Mouse (Mus musculus): Measurements from ENCODE around the gene Tspan5. TPM values are rescaled to one million over a fixed set of nuclear protein-coding genes. Genes with fewer than 3 reads are reported as not detected.

Gene Tspan5
- polyA plus RNA-seq, 1 experiment from 2014 or later, result 1.7 TPM

DNA sequence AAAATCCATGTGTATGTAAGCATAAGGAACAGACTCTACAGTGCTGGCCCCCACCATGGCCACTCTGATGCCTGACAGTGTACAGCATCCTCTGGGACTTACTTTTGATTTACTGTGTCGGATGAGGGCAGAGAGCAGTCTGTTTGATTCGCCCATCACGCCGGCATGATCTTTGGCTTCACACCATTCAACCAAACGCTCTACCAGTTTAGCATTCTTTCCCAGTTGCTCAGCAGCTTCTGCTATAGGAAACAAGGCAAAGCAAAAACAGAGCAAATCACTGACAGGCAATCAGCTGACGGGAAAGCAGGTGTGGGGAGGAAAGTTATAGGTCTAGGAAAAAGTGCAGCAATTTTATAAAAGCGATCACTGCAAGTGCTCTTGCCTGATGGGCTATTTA is 213.2 kb downstream of the Tspan5 start:
- Histone ChIP-seq H3K4me1 (ENCODE audit: insufficient read depth) (no peaks in the 10 kb centered on the region), H3K27me3 (ENCODE audit: insufficient read depth, low read length) (no peaks in the 10 kb centered on the region), H3K4me2 (ENCODE audit: low read depth, low read length) (no peak overlapping the region), H3K9me3 (ENCODE audit: low read length) (no peaks in the 10 kb centered on the region), H3K4me3 (ENCODE audit: low read depth, low read length) (no peak overlapping the region), H3K9ac (replicated peaks) (no peak overlapping the region), H3K27ac (ENCODE audit: low read depth) (no peak overlapping the region), H3K36me3 (replicated peaks; ENCODE audit: insufficient read depth, low read length) (peaks cover 32% of the 10 kb centered on the region)
- TF ChIP-seq CTCF (IDR thresholded peaks at IDR 0.05; ENCODE audit: low read depth) (no peak), EP300 (IDR thresholded peaks at IDR 0.05; ENCODE audit: low read depth) (no peak)
- ATAC-seq (no peak), DNase-seq (no peak)
- 88% methylated on average over 7 of the region's 7 CpGs for WGBS (ENCODE audit: insufficient replicate concordance)

Other genes starting within 250 kb of the Tspan5 start
- 93.7 and 98.3 TPM in 2 replicates for gene Eif4e, start 216.0 kb upstream of the Tspan5 start, polyA plus RNA-seq (2015; fragmentation: Nextera tagmentation; extraction: Ambion mirVana)